Mouse (Mus musculus) cerebellum, adult 2 months (tissue): ENCODE results near the gene Mien1. TPM values are rescaled to one million over a fixed set of nuclear protein-coding genes. Genes with fewer than 3 reads are reported as not detected.

Source experiments
- DNase-seq, 2 experiments: peaks; one replicate each; pipeline ENCODE4 v3.0.0; 2021
- H3K27ac ChIP-seq: fragments of 200-500 bp; 2 replicates; pipeline ENCODE4 v1.5.1; 2012; ENCODE audit warnings: low read length, control low read depth, inconsistent platforms; ENCODE audit not compliant: insufficient read depth
- H3K27me3 ChIP-seq: fragments of 200-500 bp; 2 replicates; pipeline ENCODE4 v1.6.1; 2012; ENCODE audit warnings: inconsistent platforms, mild to moderate bottlenecking, low read length, moderate library complexity; ENCODE audit not compliant: control insufficient read depth, insufficient read depth
- H3K4me1 ChIP-seq: fragments of 200-500 bp; 2 replicates; pipeline ENCODE4 v1.6.1; 2011; ENCODE audit warnings: low read length; ENCODE audit not compliant: control insufficient read depth, insufficient read depth
- H3K4me3 ChIP-seq: fragments of 200-500 bp; replicated peaks from 2 replicates; pipeline ENCODE3; 2011; ENCODE audit warnings: mild to moderate bottlenecking, low read depth, low read length, control low read depth; ENCODE audit not compliant: insufficient read depth
- CTCF ChIP-seq: fragments of 200-500 bp; IDR thresholded peaks from 2 replicates; pipeline ENCODE4 v1.5.1; 2011; ENCODE audit warnings: low read depth, mild to moderate bottlenecking, control low read depth, low read length, moderate library complexity, borderline replicate concordance; ENCODE audit not compliant: insufficient read depth
- POLR2A ChIP-seq: fragments of 200-500 bp; IDR thresholded peaks from 2 replicates; pipeline ENCODE4 v1.6.1; 2011; ENCODE audit warnings: low read length, control low read depth, borderline replicate concordance; ENCODE audit not compliant: insufficient read depth
- WGBS: fragments of 180-500 bp; shearing (Covaris S2); methylation state at CpG from one replicate; pipeline ENCODE4 v1.1.7; 2018; 5-methylcytosine and 5-hydroxymethylcytosine counted together
- polyA plus RNA-seq: library from polyadenylated mRNA; depleted of rRNA; stranded (reverse); fragments of >200 nt; gene quantifications from 2 replicates; pipeline ENCODE4 v1.2.3, GENCODE M21; 2012

Gene Mien1
- polyA plus RNA-seq, 1 experiment: 183 TPM

DNA sequence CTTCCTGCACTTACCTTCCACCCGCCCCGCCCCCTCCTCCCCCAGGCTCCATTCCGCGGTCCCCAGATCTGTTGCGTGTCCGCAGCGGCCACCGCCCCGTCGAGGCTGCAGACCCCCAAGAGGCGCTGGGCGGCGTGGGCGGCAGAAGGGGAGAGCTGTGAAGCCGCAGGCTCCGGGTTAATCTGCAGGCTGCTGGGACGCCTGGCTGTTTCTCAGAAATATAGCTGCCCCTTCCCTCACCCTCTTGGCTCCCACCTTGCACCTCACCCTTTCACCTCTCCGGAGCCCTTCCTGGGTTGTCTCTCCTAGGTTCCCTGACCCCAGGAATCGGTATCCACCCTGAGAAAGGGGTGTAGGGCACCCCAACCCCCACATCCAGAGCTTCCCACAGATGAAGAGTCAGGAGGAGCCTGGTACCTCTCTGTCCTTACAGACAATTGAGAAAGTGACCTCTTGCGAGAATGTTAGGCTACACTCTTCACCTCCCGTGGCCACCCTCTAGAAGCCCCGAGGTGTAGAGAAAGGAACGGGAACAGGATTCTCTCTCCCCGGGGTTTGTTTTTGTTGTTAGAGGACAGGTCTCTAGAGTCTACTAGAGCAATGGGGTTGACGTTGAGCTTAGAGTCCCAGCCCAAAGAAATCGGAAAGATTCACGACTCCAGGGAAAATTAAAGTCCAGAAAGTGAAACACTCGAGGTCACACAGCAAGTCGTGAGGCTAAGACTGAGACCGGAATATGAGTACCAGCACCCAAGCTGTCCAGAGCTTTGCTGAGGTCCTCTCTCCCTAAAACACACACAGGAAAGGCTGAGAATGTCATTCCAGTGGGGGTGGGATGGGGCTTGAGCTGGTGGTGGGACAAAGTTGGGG lies 19.6 kb upstream of the Mien1 start:
- 4% methylated on average over 29 of the region's 30 CpGs for WGBS
- Histone ChIP-seq H3K27me3 (no peaks in the 10 kb centered on the region), H3K27ac (no peak overlapping the region), H3K4me3 (peak overlapping the region; percentile 49), H3K4me1 (peaks cover 3% of the 10 kb centered on the region; the same call in 1 of the 2 replicates)
- TF ChIP-seq CTCF (no peak), POLR2A (no peak)
- DNase-seq: no peak

DNA sequence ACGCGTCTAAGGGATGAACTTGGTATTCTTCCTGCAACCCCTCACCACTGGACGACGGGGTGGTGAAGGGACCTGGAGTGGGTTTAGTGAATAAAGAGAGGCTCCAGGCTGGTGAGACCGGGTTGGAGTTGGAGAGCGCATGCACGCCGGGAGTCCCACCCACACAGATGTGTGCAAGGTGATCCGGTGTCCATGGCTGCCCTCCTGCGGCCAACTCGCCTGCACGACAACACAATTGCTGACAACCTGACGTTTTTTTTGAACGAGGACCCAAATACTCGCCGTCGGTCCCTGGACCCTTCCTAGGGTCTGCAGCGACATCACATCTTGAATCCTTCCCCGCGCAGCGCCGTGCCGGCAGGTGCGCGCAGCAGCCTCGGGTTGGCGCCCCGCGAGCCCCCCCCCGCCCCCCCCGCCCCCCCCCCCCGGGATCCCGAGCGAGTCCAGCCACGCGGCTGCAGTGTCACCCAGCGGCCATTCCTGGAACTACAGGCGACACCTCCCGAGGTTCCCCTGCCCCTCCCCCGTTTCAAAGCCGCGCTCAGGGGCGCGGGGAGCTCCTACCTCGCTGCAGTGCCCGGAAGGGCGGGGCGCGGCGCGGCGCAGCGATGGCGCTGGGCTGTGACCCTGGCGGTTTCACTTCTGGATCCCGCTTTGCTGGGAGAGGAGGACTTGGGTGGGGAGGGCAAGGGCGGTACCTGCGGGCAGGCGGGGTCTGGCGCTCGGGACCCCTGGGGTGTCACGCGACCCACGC lies 18.8 kb upstream of the Mien1 start:
- Histone ChIP-seq H3K27ac (no peak overlapping the region), H3K4me1 (peaks cover 3% of the 10 kb centered on the region; the same call in 1 of the 2 replicates), H3K27me3 (no peaks in the 10 kb centered on the region), H3K4me3 (peak overlapping the region; percentile 86)
- under 1% methylated on average over 54 of the region's 64 CpGs for WGBS
- TF ChIP-seq POLR2A (peak; percentile 32; the same call in 1 of the 2 replicates), CTCF (peak; percentile 59)
- peak; percentile 84 to 91 for DNase-seq

DNA sequence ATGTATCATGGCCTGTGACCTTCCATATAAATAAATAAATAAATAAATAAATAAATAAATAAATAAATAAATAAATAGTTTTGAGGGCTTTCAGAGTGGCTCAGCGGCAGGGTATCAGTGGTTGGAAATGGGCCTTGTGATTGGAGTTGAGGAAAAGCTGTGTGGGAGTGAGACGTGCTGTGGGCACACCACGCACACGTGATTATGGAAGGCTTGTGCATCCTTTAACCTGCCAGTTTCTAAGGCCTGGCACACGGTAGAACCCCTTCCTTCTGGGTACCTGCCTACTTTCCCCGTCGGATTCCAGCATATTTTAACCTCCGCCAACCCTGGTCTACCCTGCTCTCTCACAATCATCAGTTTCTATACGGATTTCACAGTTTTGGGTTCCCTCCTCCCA lies 18.2 kb upstream of the Mien1 start:
- peaks cover 3% of the 10 kb centered on the region; the same call in 1 of the 2 replicates for H3K4me1 ChIP-seq
- no peak overlapping the region for H3K27ac ChIP-seq
- no peak for DNase-seq
- peak overlapping the region; percentile 86 for H3K4me3 ChIP-seq
- H3K27me3 ChIP-seq: no peaks in the 10 kb centered on the region
- no peak for TF ChIP-seq POLR2A
- TF ChIP-seq CTCF: no peak
- WGBS: 22% methylated on average over 9 of the region's 9 CpGs

DNA sequence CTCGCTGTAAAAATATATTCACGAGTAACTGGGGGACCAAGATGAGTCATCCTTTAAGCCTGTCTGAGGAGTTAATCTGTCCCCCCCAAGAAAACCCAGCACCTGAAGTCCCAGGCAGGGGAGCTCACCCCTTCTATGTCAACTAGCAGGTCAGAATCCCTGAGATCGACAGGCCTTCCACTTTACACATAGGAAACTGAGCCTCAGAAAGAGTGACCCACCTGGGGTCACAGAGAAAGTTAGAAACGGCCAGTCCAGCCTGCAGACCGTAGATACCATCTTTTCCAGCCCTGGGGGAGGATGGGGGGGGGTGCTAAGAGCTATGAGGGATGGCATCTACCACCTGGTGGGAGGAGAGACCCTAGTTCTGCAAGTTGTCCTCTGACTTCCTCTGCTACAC lies 17.8 kb upstream of the Mien1 start:
- WGBS: 85% methylated on average over 5 of the region's 5 CpGs
- Histone ChIP-seq H3K27ac (no peak overlapping the region), H3K27me3 (no peaks in the 10 kb centered on the region), H3K4me3 (no peak overlapping the region), H3K4me1 (peaks cover 3% of the 10 kb centered on the region; the same call in 1 of the 2 replicates)
- no peak for DNase-seq
- no peak for TF ChIP-seq POLR2A
- no peak for TF ChIP-seq CTCF

DNA sequence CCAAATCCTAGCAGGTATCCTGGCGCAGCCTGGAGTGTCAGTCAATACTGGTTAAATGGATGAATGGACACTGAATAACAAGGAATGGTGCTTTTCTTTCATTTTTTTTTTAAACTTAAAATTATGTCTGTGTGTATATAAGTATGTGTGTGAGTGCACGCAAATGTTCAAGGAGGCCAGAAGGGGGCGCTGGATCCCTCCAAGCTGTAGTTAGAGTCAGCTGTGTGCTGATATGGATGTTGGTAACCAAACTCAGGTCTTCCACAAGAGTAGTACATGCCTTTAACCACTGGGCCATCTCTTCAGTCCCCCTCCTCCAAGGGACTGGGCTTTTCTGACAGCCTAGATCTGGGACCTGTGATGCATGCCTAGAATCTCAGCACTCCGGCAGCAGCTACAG lies 16.7 kb upstream of the Mien1 start:
- peaks cover 3% of the 10 kb centered on the region; the same call in 1 of the 2 replicates for H3K4me1 ChIP-seq
- no peak overlapping the region for H3K4me3 ChIP-seq
- TF ChIP-seq CTCF: peak; percentile 20; the same call in 1 of the 2 replicates
- TF ChIP-seq POLR2A: no peak
- no peak overlapping the region for H3K27ac ChIP-seq
- WGBS: 85% methylated on average over 4 of the region's 4 CpGs
- no peaks in the 10 kb centered on the region for H3K27me3 ChIP-seq
- no peak for DNase-seq

DNA sequence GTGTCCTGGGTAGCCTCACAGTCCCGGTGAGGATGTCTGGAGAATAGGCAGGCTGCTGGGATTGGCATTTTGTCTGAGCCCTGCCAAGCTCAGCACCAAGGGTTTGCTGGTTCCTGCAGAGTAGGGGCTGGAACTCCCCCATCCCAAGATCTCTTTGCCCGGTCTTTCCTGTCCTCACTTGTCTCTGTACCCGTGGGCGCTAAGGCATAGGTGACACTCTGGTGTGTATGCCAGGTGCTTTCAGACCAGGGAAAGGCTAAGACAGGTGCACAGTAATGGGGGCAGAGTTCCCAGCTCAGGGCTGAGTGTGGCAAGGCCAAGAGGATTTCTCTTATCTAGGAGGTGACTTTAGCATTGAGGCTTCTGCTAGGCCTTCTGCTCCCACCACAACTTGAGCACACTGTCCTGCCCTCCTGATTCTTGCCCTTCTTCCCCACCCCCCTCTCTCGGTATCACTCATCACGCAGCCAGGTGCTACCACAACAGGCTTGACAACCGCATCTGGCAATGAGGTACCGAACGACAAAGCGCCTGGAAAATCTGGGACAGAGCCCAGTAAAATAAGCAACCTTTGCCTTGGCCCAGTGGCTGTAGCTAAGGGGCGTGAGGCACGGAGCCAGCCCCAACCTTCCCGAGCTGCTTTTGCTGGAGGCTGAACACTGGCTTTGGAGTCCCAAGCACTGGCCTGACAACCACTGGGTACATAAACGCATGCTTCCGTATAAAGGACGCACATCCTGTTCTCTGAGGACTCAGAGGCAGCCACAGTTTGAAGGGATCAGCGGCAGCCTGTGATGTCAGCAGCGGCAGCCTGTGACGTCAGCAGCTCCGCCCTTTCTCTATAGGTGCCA lies 11.4 kb upstream of the Mien1 start:
- H3K4me3 ChIP-seq: no peak overlapping the region
- no peak overlapping the region for H3K27ac ChIP-seq
- H3K27me3 ChIP-seq: no peaks in the 10 kb centered on the region
- no peak for DNase-seq
- H3K4me1 ChIP-seq: peaks cover 18% of the 10 kb centered on the region
- TF ChIP-seq CTCF: no peak
- TF ChIP-seq POLR2A: no peak
- WGBS: 58% methylated on average over 20 of the region's 20 CpGs

DNA sequence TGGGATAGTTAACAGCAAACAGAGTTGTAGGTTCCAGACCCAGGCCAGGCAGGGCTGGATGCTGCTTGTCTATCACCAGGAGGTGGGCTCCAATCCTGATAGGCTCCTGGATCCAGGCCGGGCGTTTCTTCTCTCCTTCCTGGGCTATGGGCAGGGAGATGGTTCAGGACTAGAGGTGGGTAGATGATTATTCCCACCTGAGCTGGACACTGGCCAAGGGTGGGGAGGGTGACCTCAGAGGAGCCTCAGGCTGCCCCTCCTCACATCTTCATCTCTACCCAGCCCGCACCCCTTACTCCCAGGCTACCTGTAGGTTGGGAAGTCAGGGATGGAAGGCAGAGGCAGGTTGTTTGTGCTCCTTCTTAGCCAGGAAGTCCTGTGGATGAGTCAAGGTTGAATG lies 10.6 kb upstream of the Mien1 start:
- Histone ChIP-seq H3K27ac (no peak overlapping the region), H3K27me3 (no peaks in the 10 kb centered on the region), H3K4me3 (no peak overlapping the region), H3K4me1 (peaks cover 18% of the 10 kb centered on the region)
- TF ChIP-seq POLR2A (no peak), CTCF (no peak)
- no peak for DNase-seq
- 85% methylated on average over 3 of the region's 3 CpGs for WGBS
